ENCODE assay signal across 11 mouse cellular contexts in genomic region chr3:116388808-116389207, GRCm38 (mm10). TPM values are rescaled to one million over a fixed set of nuclear protein-coding genes. Genes with fewer than 3 reads are reported as not detected.
DNase-seq lines count a peak whose midpoint lies in the region; ATAC-seq lines count a peak whose summit lies in the region.
"Had no signal": no experiment of that assay in that cellular context is flagged by ENCODE, and none has a peak within 500 bp of the region (broad histone marks: within the 10 kb centered on the region; RNA-seq: fewer than 3 reads in every experiment).

No protein-coding gene starts in this region.

- no peak overlapping the region for H3K9ac ChIP-seq in heart, embryonic 12.5 days
- no peak overlapping the region for H3K9ac ChIP-seq in heart, embryonic 16.5 days (ENCODE audit: low read length)
- H3K9ac ChIP-seq in forebrain, embryonic 15.5 days (replicated peaks), result no peak overlapping the region
- no peak overlapping the region for H3K9ac ChIP-seq in midbrain, embryonic 13.5 days (replicated peaks)
- H3K9ac ChIP-seq: embryonic facial prominence, embryonic 12.5 days had no signal

- H3K27me3 ChIP-seq in heart, embryonic 12.5 days (replicated peaks), result no peaks in the 10 kb centered on the region
- no peaks in the 10 kb centered on the region for H3K27me3 ChIP-seq in heart, embryonic 16.5 days (ENCODE audit: control insufficient read depth, insufficient read depth, low read length)
- H3K27me3 ChIP-seq in forebrain, embryonic 15.5 days, result no peaks in the 10 kb centered on the region
- H3K27me3 ChIP-seq in midbrain, embryonic 13.5 days, result no peaks in the 10 kb centered on the region
- H3K27me3 ChIP-seq: embryonic facial prominence, embryonic 12.5 days had no signal

- WGBS in heart, embryonic 12.5 days, result 29% methylated on average over 11 of the region's 11 CpGs
- WGBS in heart, embryonic 16.5 days, result 36% methylated on average over 11 of the region's 11 CpGs
- WGBS in forebrain, embryonic 15.5 days, result 65% methylated on average over 11 of the region's 11 CpGs
- WGBS in midbrain, embryonic 13.5 days, result 86% methylated on average over 11 of the region's 11 CpGs

- H3K27ac ChIP-seq in heart, embryonic 12.5 days (ENCODE audit: poor library complexity, severe bottlenecking), result peak overlapping the region; percentile 53
- H3K27ac ChIP-seq in heart, embryonic 16.5 days (ENCODE audit: low read length), result no peak overlapping the region
- H3K27ac ChIP-seq in forebrain, embryonic 15.5 days (replicated peaks), result no peak overlapping the region
- no peak overlapping the region for H3K27ac ChIP-seq in midbrain, embryonic 13.5 days
- H3K27ac ChIP-seq: embryonic facial prominence, embryonic 12.5 days; left cerebral cortex, adult 2 months had no signal

- DNase-seq in heart, postnatal 10 days, result no peak
- DNase-seq in adrenal gland, adult 8-10 months, result peak; percentile 55
- DNase-seq in thymus, postnatal 14 days, result no peak

- 0 out of 2 replicates have a peak, but pooled peaks cover 4% of the 10 kb centered on the region for H3K36me3 ChIP-seq in heart, embryonic 12.5 days
- H3K36me3 ChIP-seq in heart, embryonic 16.5 days (ENCODE audit: control insufficient read depth, insufficient read depth), result no peaks in the 10 kb centered on the region
- no peaks in the 10 kb centered on the region for H3K36me3 ChIP-seq in forebrain, embryonic 15.5 days
- no peaks in the 10 kb centered on the region; the same call in 1 of the 2 replicates for H3K36me3 ChIP-seq in midbrain, embryonic 13.5 days

- ATAC-seq in heart, embryonic 12.5 days (ENCODE audit: insufficient number of reproducible peaks, low FRiP score), result peak; percentile 82
- ATAC-seq in heart, embryonic 16.5 days (replicated peaks; ENCODE audit: extremely low read depth, insufficient read depth, low FRiP score), result peak; percentile 30; the same call in 1 of the 2 replicates
- peak; percentile 32 for ATAC-seq in megakaryocyte, adult 5-6 weeks (ENCODE audit: poor library complexity, severe bottlenecking)
- no peak for ATAC-seq in forebrain, embryonic 15.5 days (replicated peaks)
- no peak for ATAC-seq in midbrain, embryonic 13.5 days
- ATAC-seq: CD4-positive, CD25-positive, alpha-beta regulatory T cell, adult 4 months had no signal

- no peak overlapping the region for H3K4me3 ChIP-seq in heart, embryonic 12.5 days
- no peak overlapping the region for H3K4me3 ChIP-seq in heart, embryonic 16.5 days (ENCODE audit: low read length)
- H3K4me3 ChIP-seq in forebrain, embryonic 15.5 days, result no peak overlapping the region
- no peak overlapping the region for H3K4me3 ChIP-seq in midbrain, embryonic 13.5 days (replicated peaks)
- H3K4me3 ChIP-seq: embryonic facial prominence, embryonic 12.5 days; left cerebral cortex, adult 2 months had no signal

- intact Hi-C loops in heart, postnatal 10 days (cut with DNase I), result no loop called here

- H3K4me1 ChIP-seq in heart, embryonic 12.5 days (replicated peaks), result peaks cover 45% of the 10 kb centered on the region
- H3K4me1 ChIP-seq in heart, embryonic 16.5 days (ENCODE audit: control insufficient read depth, insufficient read depth, low read length), result peaks cover 4% of the 10 kb centered on the region; the same call in 1 of the 2 replicates
- H3K4me1 ChIP-seq in forebrain, embryonic 15.5 days, result no peaks in the 10 kb centered on the region
- H3K4me1 ChIP-seq in midbrain, embryonic 13.5 days (replicated peaks), result no peaks in the 10 kb centered on the region
- H3K4me1 ChIP-seq: embryonic facial prominence, embryonic 12.5 days had no signal

- H3K9me3 ChIP-seq in heart, embryonic 12.5 days (replicated peaks), result no peaks in the 10 kb centered on the region
- H3K9me3 ChIP-seq in heart, embryonic 16.5 days (replicated peaks; ENCODE audit: control insufficient read depth, low read length), result no peaks in the 10 kb centered on the region
- no peaks in the 10 kb centered on the region for H3K9me3 ChIP-seq in forebrain, embryonic 15.5 days
- no peaks in the 10 kb centered on the region for H3K9me3 ChIP-seq in midbrain, embryonic 13.5 days
- H3K9me3 ChIP-seq: embryonic facial prominence, embryonic 12.5 days had no signal

- peak overlapping the region; percentile 17; the same call in 1 of the 2 replicates for H3K4me2 ChIP-seq in heart, embryonic 12.5 days
- H3K4me2 ChIP-seq in heart, embryonic 16.5 days (ENCODE audit: low read depth, low read length), result no peak overlapping the region
- no peak overlapping the region for H3K4me2 ChIP-seq in forebrain, embryonic 15.5 days (replicated peaks)
- H3K4me2 ChIP-seq in midbrain, embryonic 13.5 days (replicated peaks), result no peak overlapping the region
- H3K4me2 ChIP-seq: embryonic facial prominence, embryonic 12.5 days had no signal

RNA-seq across cellular contexts. Expression of gene Cdc14a, which starts 35.0 kb away (rescaled TPM):
- polyA plus RNA-seq in heart, embryonic 12.5 days (2016; fragmentation: Nextera tagmentation; extraction: Ambion mirVana), result 6.3 and 7.8 TPM in 2 replicates
- total RNA-seq in heart, postnatal 10 days (2021), result 1 to 10 TPM; 5.2 to 6.5 TPM
- total RNA-seq in adrenal gland, adult 8-10 months (2022), result 10 to 100 TPM in 3 of 4 experiments, 1 to 10 TPM in 1; 8.0 to 23.8 (median 16.2) TPM
- 4.1 and 4.7 TPM in 2 replicates for polyA plus RNA-seq in heart, embryonic 16.5 days (2015; fragmentation: Nextera tagmentation; extraction: Ambion mirVana)
- 21.0 and 22.1 TPM in 2 replicates for total RNA-seq in megakaryocyte, adult 5-6 weeks (2015)
- total RNA-seq in megakaryocyte, adult 5-6 weeks (2017), result 21.7 and 26.2 TPM in 2 replicates
- polyA plus RNA-seq in forebrain, embryonic 15.5 days (2015; fragmentation: Nextera tagmentation; extraction: Ambion mirVana), result 8.5 TPM in 2 replicates
- 9.4 and 9.8 TPM in 2 replicates for polyA plus RNA-seq in midbrain, embryonic 13.5 days (2015; fragmentation: Nextera tagmentation; extraction: Ambion mirVana)

Comparison
In these comparisons a context has a peak if more than half of its experiments do, and no peak if none do; other contexts are left out.
1. ATAC-seq: peak in heart, embryonic 12.5 days (single experiment), heart, embryonic 16.5 days (single experiment) and megakaryocyte, adult 5-6 weeks (single experiment); none in forebrain, embryonic 15.5 days (single experiment) and midbrain, embryonic 13.5 days (single experiment).